Mouse (Mus musculus) large intestine, adult 2 months (tissue): ENCODE measurements around the gene Abr. TPM values are rescaled to one million over a fixed set of nuclear protein-coding genes. Genes with fewer than 3 reads are reported as not detected.

Experiments used
- DNase-seq: peaks from one replicate; pipeline ENCODE4 v3.0.0-alpha.2; 2012; ENCODE audit warnings: low read depth, low spot score
- WGBS: fragments of 180-500 bp; shearing (Covaris S2); methylation state at CpG from one replicate; pipeline ENCODE4 v1.1.7; 2018; 5-methylcytosine and 5-hydroxymethylcytosine counted together
- polyA plus RNA-seq: library from polyadenylated mRNA; depleted of rRNA; stranded (reverse); fragments of >200 nt; gene quantifications from 2 replicates; pipeline ENCODE4 v1.2.3, GENCODE M21; 2012

Abr gene
- polyA plus RNA-seq, 1 experiment = 89.1 TPM

- peak; percentile 82 for DNase-seq
- 26% methylated on average over 8 of the region's 8 CpGs for WGBS
Observed at GRCm38 (mm10) chr11:76476376-76477094, 145.6 kb downstream of the Abr start.

- WGBS = 65% methylated on average over 5 of the region's 5 CpGs
- DNase-seq = no peak
Observed at GRCm38 (mm10) chr11:76472617-76473016, 149.5 kb downstream of the Abr start.

DNA sequence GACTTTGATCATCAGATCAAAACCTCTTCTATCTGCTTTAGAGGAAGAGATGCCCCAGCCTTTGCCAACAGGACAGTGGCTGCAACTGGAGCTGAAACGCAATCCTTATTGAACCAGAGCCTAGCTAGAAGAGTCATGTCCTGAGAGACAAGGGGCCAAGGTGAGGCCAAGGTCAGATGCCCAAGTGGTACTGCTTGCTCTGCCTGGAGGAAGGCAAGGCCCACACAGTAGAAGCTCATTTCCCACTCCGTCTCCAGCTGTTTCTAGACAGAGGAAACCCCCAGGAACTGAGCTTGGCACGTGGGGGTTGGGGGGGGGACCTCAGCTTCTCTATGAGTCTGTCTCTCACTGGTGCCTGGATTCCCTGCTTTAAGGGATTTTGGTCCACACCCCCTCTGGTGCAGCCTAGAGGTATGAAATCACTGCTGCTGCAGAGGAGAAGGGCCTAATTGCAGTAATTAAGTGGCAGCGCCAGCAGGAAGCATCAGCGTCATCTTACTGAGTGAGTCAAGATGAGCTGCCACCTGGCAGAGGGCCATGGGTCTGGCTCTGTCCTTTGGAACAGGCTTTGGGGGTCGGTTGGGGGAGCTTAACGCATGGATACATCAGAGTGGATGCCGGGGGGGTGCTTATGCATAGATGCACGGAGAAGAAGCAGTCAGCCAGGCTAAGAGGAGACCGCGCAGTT is 152.7 kb downstream of the Abr start:
- no peak for DNase-seq
- WGBS = 58% methylated on average over 11 of the region's 11 CpGs

- 43% methylated on average over 6 of the region's 6 CpGs for WGBS
- no peak for DNase-seq
Observed at GRCm38 (mm10) chr11:76468347-76468746, 153.8 kb downstream of the Abr start.

DNA sequence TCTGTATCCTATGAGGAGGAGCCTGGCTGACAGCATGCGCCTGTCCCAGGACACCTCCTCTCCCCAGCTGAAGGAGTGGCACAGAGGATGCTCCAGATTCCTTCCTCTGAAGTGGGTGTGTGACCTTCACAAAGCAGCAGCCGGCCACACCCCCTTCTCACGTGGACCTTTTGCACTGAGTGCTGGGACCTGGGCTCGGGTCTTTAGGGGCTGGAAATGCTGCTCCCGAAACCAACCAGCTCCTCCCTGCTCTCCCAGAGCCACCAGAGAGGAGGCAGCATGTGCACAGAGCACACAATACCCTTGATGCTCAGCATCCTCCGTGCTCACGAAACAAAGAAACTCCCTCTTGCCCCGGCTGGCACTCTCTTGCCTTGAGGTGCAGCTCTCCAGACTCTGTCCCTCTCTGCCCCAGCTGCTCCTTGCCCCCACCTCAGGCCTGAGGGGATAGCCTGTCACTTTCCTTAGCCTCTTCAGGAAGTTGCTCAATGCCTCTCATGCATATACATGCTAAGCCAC is 154.6 kb downstream of the Abr start:
- 75% methylated on average over 8 of the region's 8 CpGs for WGBS
- no peak for DNase-seq

DNA sequence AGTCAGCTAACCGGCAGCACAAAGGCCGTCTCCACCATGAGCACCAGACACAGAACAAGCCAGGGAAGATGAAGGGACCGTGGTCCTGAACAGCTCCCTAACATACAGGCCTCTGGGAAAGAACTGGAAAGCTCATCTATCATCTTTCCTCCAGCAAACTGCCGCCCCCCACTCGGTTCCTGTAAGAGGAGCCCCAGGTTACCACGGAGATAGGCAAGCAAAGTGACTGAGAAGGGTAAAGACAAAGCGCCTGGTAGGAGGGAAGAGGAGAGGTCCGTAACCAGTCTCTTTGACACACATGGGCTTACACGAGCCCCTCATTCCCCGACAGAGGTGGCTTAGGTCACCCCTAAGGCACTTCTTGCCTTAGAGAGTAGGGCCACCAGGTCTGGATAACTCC is 155.0 kb downstream of the Abr start:
- WGBS = 87% methylated on average over 10 of the region's 10 CpGs
- no peak for DNase-seq

DNA sequence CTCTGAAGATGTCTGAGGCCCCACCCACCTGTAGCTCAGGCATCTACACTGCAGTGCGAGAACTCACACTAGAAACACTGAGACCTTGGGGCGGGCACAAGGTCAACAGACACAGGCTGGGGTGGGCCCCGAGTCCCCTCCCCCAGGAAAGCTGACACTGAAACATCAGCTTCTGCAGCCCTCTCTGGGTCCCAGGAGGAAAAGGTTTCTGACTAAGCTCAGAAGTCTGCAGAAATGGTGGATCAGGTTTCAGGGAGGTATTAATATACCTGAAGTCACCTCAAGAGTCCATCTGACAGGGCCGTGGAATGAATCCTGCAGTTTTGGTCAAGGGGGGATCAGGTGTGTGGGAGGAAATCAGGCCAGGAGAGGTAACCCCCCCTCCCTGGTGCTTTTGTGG is 156.2 kb downstream of the Abr start:
- 93% methylated on average over 4 of the region's 4 CpGs for WGBS
- DNase-seq = no peak

DNA sequence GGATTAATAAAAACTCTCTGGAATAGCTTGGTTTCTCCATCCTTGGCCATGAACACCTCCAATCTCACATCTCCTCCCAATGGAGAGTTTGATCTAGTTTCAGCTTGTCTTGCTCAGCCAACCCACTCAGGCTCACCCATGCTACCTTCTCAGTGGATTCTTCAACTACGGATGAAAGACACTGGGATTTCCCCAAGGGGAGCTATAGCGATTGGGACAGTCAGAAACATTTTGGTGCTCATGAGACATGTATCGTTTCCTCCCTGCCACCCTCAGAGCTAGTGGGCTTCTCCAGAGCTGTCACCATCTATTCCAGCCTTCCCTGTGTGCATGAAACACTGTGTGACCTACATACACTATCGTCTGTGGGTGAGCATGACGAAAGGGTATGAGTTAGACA is 160.4 kb downstream of the Abr start:
- WGBS = 91% methylated on average over 5 of the region's 5 CpGs
- DNase-seq = no peak

DNA sequence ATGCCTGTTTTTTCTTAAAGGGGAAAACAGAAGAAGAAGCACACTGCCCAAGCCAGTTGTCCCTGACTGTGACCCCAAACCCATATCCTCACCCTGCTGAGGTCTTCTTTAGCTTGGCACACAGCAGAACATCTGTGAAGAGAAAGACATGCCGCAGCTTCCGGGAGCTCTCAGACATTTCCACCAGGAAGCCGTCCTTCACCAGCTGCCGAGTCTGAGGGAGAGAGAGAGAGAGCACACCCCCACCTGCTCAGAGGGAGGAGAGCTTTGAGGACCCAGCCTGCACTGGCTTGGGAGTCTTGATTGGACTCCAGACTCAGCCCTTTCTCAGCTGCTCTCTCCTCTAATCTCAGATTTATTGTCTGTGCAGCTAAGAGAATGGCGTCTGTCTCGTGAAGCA is 160.9 kb downstream of the Abr start:
- DNase-seq = no peak
- WGBS = 76% methylated on average over 6 of the region's 6 CpGs

DNA sequence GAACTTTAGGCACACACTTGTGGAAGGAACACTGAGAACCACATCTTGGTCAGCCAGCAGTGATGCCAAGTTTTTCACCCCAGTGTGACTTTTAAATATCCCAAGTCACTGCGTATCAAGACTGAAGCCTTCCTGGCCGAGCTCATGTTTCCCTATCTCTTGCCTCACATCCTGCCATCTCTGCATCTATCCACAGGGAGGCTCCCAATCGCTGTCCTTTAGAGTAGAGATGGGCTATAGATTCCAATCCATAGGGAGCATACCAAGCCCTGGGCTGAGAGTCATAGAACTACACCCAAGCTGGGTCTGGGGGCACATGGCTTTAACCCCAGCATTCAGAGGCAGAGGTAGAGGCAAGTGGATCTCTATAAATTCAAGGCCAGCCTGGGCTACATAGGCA is 162.6 kb downstream of the Abr start:
- DNase-seq = no peak
- 68% methylated on average over 3 of the region's 3 CpGs for WGBS

DNA sequence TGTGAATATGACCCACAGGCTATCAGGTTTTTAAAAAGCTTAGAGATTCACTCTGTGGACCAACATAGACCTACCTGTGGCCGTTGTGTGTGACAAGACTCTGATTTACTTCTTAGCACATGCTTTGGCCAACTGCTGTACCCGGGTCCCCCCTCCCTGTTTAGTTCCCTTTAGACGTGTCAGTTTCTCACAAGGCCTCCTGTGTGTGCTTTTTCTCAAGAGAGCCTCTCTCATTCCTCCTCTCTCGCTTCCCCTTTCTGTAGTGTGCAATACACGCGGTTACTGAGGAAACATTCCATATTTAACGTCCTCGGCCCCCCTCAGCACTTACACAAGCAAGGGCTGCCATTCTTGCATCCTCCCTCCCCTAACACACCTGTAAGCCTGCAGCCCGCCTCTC is 163.4 kb downstream of the Abr start:
- 72% methylated on average over 9 of the region's 9 CpGs for WGBS
- no peak for DNase-seq

GRCm38 (mm10) chr11:76456897-76457296 is 165.2 kb downstream of the Abr start:
- DNase-seq = no peak
- WGBS = 85% methylated on average over 10 of the region's 10 CpGs

- WGBS = 19% methylated on average over 6 of the region's 6 CpGs
- DNase-seq = no peak
Observed at GRCm38 (mm10) chr11:76456233-76456632, 165.9 kb downstream of the Abr start.

GRCm38 (mm10) chr11:76454492-76454891 is 167.6 kb downstream of the Abr start:
- no peak for DNase-seq
- WGBS = 54% methylated on average over 5 of the region's 5 CpGs

DNA sequence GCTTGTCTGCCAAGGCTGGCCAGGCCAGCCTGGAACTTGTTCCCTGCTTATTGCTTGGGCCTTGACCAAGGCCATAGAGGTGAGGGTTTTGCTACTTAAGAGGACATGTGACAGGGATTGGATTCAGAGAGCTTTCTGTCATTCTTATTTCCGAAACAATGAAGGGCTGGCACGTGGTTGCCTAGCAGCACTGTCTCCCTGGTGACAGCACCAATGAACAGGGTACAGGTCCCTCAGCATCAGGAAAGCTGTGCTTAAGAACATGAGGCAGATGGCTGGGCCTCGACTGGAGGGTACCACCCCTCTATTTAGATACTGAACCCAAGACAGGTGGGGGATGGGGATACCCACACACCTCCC is 171.9 kb downstream of the Abr start:
- 64% methylated on average over 3 of the region's 3 CpGs for WGBS
- no peak for DNase-seq

DNA sequence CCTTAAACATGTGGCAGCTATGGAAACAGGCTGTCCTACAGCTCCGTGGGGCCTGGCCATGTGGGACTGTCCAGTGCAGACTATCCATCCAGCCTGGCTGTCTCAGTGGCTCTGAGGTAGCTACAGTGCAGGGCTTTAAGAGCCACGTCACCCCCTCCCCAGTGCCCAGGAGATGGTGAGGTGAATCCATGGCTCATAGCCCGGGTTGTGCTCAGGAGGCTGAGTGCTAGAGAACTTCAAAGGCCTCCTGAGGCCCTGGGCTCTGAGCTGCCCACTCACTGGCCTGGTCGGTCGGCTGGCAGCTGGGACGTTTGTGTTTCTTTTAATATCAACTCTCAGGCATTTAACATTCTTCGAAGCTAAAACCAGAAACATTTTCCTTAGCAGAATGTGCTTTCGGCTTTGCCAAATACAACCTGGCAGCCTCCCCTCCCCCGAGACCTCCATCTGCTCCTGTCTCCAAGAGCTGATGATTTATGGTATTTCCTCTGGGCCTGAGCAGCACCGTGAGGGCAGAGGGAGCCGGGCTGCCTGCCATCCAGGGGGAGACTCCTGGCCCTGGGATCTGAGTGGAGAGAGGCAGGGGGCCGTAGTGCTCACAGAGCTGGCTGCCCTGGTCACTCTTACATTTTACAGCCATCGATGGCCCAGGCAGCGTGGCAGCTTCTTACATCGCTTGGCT is 172.5 kb downstream of the Abr start:
- WGBS = 70% methylated on average over 15 of the region's 15 CpGs
- no peak for DNase-seq

DNA sequence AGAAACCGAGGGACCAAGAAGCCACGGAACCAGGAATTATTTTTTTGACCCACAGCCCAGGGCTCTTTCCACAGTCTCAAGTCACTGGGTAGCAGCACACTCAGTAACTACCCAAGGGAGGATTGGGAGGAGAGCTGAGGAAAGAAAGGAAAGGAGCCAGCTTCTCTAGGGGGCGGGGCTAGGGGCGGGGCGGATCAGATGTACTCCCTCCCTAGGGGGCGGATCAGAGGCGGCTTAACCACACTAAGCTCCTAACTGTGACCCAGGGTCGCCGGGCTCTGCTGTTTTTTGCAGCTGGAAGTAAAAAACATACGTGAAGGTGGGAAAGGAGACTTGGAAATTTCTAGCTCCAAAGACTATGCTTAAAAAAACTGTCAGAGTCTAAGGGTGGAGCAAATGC is 175.9 kb downstream of the Abr start:
- peak; percentile 18 for DNase-seq
- 21% methylated on average over 10 of the region's 10 CpGs for WGBS

DNA sequence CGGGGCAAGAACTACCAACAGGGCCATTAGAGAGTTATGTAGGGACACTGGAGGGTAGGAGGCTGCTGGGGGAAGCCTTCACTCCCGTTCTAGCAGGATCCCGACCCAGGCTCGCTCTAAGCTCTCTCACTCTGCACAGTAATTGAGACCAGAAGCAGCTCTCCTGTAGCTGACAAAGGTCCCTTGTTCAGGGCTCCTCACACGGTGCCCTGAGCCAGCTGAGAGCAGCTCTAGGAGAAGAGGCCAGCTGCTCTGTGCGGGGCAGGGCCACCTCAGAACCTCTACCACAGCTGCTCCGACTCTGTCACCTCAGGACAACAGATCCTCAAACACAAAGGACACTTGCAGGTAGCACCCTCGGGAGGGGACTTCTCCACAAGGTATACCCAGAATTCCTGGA is 176.7 kb downstream of the Abr start:
- DNase-seq = no peak
- 75% methylated on average over 8 of the region's 8 CpGs for WGBS

DNA sequence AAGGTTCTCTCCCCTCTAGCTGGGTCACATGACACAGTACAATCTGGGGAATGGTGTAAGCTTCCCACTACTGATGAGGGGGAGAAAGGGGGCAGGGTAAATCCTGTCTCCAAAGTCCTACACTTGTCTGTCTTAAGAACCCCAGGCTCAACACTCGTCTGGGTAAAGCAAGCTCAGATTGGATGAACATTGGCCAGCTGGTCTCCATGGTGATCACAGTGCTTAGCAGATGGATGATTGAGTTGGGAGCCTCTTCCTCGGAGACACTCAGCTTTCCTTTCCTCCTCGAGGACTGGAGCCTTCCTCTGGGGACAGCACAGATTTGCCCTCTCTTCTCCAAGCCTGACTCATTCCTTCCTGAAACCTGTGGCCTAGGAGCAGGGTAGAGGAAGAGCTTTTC is 182.4 kb downstream of the Abr start:
- no peak for DNase-seq
- 46% methylated on average over 3 of the region's 3 CpGs for WGBS

DNA sequence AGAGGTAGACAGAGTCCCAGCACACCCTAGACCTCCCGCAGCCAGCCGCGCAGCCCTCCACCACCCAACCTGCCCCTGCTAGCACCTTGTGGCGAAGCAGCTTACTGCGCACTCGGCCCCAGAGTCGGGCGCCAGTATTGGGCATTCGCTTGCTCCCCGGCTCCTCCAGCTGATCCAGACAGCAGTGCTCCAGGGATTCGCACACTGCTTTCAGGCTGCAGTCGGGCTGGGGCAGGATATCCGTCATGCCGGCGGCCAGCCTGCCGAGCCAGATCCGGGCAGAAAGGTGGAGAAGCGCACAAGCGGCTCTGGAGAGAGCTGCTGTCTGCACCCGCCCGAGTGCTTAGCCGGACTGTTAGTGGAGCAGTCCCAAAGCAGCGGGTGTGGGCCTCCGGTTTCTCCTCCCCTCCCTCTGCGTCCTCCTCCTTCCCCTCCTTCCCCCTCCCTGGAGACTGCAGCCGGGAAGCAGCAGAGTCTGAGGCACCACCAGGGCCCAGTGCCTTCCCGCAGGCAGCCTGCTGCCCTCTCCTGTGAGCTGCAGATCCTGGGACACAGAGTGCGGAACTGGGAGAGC is 185.2 kb downstream of the Abr start:
- no peak for DNase-seq
- WGBS = 64% methylated on average over 28 of the region's 28 CpGs
